Mouse (Mus musculus): ENCODE results near the gene Gdpgp1.

DNA sequence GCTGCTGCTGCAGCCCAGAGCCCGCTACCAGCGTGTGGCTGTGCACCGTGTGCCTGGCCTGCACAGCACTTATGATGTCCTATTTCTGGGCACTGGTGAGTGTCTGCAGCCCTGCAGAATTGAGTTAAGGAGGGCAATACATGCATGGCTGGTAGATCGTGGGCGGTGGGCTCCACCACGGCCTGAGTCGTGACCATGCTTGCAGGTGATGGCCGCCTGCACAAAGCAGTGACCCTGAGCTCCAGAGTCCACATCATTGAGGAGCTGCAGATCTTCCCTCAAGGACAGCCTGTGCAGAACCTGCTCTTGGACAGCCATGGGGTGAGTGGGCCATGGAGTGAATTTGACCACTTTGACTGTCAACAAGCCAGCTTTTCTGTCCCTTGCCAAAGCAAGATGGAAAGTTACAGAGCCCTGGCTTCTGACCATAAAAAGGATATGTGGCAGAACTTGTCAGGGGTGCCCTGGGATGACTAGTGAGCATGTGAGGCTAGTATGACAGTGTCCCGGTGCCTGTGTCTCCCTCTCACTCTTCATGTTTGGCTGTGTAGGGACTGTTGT lies 12.3 kb upstream of the Gdpgp1 start:
- no peak for TF ChIP-seq POLR2A (IDR thresholded peaks at IDR 0.05; ENCODE audit: extremely low read depth, insufficient read depth, low read length)
- TF ChIP-seq CTCF (IDR thresholded peaks at IDR 0.05; ENCODE audit: extremely low read depth, insufficient read depth, low read length) = no peak

All from cortical plate, adult 2 months (tissue).